Mouse (Mus musculus) testis, adult 2 months (tissue): Measurements from ENCODE around the gene Pou3f1.

ENCODE experiments used
- CTCF ChIP-seq: fragments of 200-500 bp; IDR thresholded peaks from 2 replicates; pipeline ENCODE4 v1.5.1; 2012; ENCODE audit warnings: low read depth, mild to moderate bottlenecking, inconsistent platforms, low read length, moderate library complexity; ENCODE audit not compliant: control insufficient read depth, insufficient read depth, insufficient replicate concordance
- POLR2A ChIP-seq: fragments of 200-500 bp; IDR thresholded peaks from 2 replicates; pipeline ENCODE4 v1.6.1; 2012; ENCODE audit warnings: low read depth, mild to moderate bottlenecking, inconsistent platforms, low read length, moderate library complexity; ENCODE audit not compliant: control insufficient read depth

DNA sequence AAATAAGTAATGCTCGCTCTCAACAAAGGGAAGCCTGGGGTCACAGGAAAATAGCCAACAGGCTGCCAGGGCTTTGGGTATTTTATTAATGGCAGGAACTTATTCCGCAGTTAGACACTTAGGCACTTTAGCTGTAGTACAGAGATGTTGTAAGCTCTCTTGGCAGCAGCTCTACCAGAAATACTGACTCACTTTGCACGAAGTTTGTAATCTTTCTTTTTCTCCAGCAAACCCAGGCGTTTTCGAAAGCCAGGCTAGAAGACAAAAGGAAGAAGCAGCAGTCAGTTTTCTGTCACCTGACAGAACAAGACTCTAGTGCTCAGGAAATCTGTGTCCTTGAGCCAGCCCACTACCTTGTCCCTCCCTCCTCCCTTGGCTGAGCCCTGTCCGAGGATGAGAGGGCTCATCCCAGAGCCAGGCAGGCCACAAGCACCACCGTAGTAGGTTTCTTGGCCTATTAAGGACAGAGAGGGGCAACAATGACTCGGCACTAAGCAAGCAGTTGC, 29.3 kb downstream of the Pou3f1 start:
- TF ChIP-seq POLR2A (no peak), CTCF (no peak)
